Mouse (Mus musculus): ENCODE measurements around the gene Frmpd3.
"Not testable (repeated sequence)": the region's sequence is repeated elsewhere in the genome, so short reads cannot be mapped to it uniquely, and the experiment has no call there.

Frmpd3 gene

DNA sequence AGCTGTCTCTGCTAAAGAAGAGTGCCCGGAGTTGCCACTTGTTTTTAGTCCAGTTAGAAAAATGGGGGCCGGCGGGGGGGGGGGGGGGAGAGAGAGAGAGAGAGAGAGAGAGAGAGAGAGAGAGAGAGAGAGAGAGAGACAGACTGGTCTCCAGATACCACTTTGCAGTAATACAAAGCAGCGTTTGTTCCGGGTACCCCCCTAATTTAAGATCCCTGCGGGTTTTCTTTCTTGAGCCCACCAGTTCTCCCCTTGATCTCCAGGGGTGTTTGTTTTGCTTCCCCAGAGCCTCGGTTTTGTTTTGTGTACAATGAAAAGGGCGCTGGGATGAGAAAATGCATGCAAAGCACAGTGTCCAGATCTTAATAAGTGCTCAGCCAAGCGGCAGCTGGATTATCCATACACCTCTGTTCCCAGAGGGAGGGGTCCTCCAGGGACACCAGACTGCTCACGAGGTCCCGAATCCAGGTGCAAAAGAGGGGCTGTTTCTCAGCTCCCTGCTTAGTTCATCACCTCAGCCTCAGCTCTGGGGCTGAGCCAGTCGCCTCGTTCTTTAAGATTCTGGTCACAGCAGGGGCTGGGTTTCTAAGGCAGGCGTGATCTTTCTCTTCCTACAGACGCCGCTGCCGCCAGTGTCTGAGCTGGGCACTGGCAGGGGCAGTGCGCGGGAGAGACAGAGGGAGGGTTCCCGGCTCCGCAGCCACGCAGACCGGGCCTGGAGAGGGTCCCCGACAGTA lies at the start of gene Frmpd3:
TSS of gene Frmpd3 (plus strand) at position 608 of the 737 bp plus-strand sequence.
- peak in 1 of 2 experiments; percentile 1 for DNase-seq (ENCODE audit: low spot score in 2 of 2)

DNA sequence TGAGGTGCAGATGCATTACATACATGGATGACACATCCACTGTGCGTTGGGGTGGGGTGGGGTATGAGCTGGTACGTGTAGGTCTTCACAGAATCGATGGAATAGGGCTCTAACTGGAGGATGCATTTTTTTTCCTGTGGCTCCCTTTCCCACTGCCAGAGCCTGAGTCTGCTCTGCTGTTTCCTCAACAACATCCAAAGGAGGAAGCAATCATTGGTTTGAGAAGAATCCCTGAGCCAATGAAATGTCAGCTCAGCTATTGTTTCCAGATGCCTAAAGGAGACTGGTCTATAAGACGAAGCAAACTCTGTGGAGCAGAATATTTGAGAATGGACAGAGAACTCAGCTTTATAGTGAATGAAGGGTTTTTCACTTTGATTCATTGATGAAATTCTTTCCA lies 38.3 kb upstream of the Frmpd3 start:
- no peak for DNase-seq (ENCODE audit: low spot score in 2 of 2)

GRCm38 (mm10) chrX:140305652-140306051 lies 36.4 kb upstream of the Frmpd3 start:
- DNase-seq (ENCODE audit: low spot score in 2 of 2): no peak

GRCm38 (mm10) chrX:140317931-140318330 lies 24.1 kb upstream of the Frmpd3 start:
- DNase-seq (ENCODE audit: low spot score in 2 of 2): no peak

- no peak for DNase-seq (ENCODE audit: low spot score in 2 of 2)
These were observed 22.9 kb upstream of the Frmpd3 start for GRCm38 (mm10) chrX:140319131-140319530.

DNA sequence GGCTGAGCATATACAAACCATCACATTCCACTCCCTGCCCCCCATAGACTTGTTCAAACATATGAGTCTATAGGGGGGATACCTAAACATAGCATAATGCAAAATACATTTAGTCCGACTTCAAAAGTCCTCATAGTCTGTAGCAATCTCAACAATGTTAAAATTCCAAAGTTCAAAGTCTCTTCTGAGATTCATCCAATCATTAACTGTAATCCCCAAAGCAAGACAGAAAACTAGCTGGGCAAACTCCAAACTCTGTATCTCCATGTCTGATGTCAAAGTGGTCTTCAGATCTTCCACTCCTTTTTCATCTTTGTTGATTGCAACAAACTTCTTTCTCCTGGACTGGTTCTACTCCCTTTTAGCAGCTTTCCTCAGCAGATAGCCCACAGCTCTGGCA lies 21.4 kb upstream of the Frmpd3 start:
- not testable (repeated sequence) for DNase-seq (ENCODE audit: low spot score in 2 of 2)

DNA sequence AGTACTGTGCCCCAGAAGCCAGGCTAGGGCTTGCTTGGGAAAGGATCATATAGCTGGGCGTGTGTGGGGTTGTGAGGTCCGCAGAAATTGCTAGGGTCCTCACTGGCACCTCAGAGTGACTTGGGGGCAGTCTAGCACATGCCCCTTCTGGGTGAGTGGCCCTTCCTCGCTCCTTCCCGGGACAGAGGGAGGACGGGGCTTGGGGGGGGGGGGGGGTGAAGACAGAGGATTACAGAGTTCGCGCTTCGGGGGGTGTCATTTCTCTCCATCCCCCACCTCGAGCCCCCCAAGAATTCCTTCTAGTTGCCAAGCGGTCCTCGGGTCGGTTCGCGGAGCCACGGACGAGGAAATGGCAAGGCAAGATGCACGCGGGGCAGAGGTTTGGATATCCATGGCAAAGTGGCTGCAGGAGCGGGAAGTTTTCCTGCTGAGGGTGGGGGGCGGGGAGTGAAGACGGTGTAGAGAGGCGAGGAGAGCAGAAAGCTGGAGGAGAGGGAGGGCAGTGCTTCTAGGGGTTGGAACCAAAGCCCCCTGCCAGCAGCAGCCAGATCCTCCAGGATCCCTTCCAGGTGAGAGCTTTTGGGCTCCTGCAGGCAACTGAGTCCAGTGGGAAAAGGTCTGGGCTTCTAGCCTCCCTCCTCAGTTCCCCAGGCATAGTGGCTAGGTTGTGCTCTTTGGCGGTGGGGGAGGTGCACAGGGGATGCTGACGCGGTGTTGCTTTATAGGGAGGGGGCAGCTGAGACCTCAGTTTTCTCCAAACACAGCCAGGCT lies 515 bp downstream of the Frmpd3 start:
- no peak for DNase-seq (ENCODE audit: low spot score in 2 of 2)

GRCm38 (mm10) chrX:140375628-140376027 lies 33.6 kb downstream of the Frmpd3 start:
- no peak for DNase-seq (ENCODE audit: low spot score in 2 of 2)

- no peak for DNase-seq (ENCODE audit: low spot score in 2 of 2)
These were observed 57.9 kb downstream of the Frmpd3 start for GRCm38 (mm10) chrX:140399986-140400385.

- no peak for DNase-seq (ENCODE audit: low spot score in 2 of 2)
These were observed 60.8 kb downstream of the Frmpd3 start for GRCm38 (mm10) chrX:140402904-140403303.

DNA sequence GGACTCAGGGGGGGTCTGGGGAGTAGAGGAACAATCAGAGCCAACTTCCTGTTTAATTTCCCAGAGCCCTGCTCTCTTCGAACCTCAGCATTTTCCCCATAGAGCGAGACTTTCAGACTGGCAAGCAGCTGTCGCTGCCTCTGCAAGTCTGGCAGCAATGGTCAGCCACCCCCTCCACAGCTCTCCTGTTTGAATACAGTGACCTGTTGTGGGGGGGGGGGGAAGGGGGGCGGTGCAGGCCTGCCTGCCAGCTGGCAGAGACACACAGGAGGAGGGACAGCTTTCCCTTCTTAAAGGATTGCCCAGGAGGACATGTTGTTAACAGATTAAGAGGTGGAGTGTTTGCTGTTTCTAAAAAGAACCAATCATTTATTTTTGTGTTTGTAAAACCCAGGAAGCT lies 64.0 kb downstream of the Frmpd3 start:
- no peak for DNase-seq (ENCODE audit: low spot score in 2 of 2)

DNA sequence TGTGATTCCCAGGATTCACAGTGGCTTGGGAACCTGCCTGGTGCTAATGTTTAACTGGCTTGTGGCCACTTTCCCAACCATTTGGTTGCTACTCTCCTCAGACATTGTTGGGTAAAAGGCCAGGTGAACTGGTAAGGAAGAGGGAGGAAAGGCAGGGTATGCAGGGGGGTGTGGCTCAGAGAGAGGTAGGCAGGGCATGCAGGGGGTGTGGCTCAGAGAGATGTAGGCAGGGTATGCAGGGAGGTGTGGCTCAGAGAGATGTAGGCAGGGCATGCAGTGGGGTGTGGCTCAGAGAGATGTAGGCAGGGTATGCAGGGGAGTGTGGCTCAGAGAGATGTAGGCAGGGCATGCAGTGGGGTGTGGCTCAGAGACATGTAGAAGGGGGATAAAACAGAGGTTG lies 64.4 kb downstream of the Frmpd3 start:
- no peak for DNase-seq (ENCODE audit: low spot score in 2 of 2)

GRCm38 (mm10) chrX:140407593-140407992 lies 65.5 kb downstream of the Frmpd3 start:
- no peak for DNase-seq (ENCODE audit: low spot score in 2 of 2)

- DNase-seq (ENCODE audit: low spot score in 2 of 2): peak; percentile 34 to 55
These were observed 76.4 kb downstream of the Frmpd3 start for GRCm38 (mm10) chrX:140418467-140418866.

GRCm38 (mm10) chrX:140427124-140427523 lies 85.1 kb downstream of the Frmpd3 start:
- DNase-seq (ENCODE audit: low spot score in 2 of 2): no peak

DNA sequence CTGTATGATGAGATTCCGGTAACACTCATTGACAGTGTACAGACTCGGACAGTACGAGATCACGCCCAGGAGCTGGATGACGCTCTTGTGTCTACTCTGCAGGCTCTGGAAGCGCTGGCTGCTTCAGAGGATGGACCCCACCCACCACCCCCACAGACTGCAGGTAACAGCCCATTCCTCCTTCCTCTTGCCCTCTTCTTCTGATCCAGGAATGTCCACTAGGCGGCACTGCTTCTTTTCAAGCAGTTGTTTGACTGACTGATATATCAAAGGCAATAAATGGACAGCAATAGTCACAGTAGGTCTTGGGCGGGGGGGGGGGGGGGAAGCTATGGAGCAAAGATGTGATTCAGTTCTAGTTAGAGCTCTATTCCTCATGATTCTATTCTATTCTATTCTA lies 86.2 kb downstream of the Frmpd3 start:
- no peak for DNase-seq (ENCODE audit: low spot score in 2 of 2)

DNA sequence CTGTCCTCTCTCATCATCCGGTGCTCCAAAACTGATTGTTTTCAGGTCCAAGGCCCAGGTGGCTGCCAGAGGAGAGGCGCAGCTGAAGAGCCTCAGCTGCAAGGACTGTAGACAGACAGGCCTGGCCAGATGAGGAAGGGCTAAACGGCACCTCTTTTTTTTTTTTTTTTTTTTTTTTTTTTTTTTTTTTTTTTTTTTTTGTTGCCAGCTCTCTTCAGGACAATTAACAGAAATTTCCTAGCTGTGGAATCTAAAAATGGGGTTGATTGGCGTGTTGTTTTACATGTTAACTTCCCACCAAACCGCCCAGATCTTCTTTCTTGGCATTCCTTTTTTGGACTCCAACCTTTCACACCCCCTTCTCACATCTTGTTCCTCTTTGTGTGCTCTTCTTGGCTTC lies 87.9 kb downstream of the Frmpd3 start:
- DNase-seq (ENCODE audit: low spot score in 2 of 2): no peak

DNA sequence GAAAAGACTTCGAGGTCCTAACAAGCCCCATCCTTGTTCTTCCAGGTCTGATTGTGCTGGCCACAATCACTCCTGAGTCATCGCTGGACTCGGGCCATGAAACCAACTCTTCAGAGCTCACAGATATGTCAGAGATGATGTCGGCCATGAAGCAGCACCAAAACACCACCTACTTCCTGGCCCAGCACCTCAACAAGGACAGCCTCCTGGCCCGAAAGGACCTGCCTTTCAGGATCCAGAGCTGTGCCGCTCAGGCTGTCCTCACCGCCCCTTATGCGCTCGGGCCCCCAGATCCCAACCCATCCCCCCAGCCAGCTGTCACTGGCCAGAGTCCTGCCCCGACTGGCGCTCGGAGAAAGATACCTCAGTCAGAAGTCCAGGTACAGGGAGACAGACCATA lies 88.4 kb downstream of the Frmpd3 start:
- DNase-seq (ENCODE audit: low spot score in 2 of 2): no peak

- no peak for DNase-seq (ENCODE audit: low spot score in 2 of 2)
These were observed 89.9 kb downstream of the Frmpd3 start for GRCm38 (mm10) chrX:140431981-140432380.

- DNase-seq (ENCODE audit: low spot score in 2 of 2): no peak
These were observed 90.7 kb downstream of the Frmpd3 start for GRCm38 (mm10) chrX:140432786-140433185.

DNA sequence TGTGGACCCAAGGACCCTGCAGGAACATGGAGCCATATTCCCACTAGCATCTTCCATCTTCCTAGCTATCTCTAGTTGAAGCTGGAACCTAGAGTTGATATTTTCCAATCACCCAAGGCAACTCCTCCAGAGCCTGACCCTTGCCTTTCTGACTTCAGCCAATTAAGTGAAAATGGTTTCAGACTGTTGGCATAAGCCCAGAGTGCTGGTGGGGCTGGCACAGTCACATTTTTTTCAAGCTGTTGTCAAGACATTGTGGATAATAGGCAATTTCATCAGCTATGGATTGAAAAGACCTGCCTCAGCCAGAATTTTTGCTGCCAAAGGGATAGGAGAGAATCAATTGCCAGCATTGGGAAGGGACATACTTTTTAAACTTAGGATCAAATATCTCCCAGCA lies 95.8 kb downstream of the Frmpd3 start:
- DNase-seq (ENCODE audit: low spot score in 2 of 2): no peak

GRCm38 (mm10) chrX:140445551-140445950 lies 103.5 kb downstream of the Frmpd3 start:
- DNase-seq (ENCODE audit: low spot score in 2 of 2): no peak

- no peak for DNase-seq (ENCODE audit: low spot score in 2 of 2)
These were observed 108.0 kb downstream of the Frmpd3 start for GRCm38 (mm10) chrX:140450071-140450470.

All from right cerebral cortex, postnatal 36 days (tissue).